Mouse (Mus musculus) ES-Bruce4 (cell line): ENCODE measurements around the gene Ufsp2.

Experiments
- CTCF ChIP-seq: IDR thresholded peaks from one replicate; pipeline ENCODE4 v1.8.1; 2011; ENCODE audit warnings: low read depth, low read length
- EP300 ChIP-seq: IDR thresholded peaks from 2 replicates; pipeline ENCODE4 v1.6.1; 2011; ENCODE audit warnings: low read depth, low read length; ENCODE audit not compliant: insufficient read depth

- TF ChIP-seq EP300 (no peak), CTCF (no peak)
Observed at GRCm38 (mm10) chr8:45946283-45946682, 29.0 kb upstream of the Ufsp2 start.
